Mouse (Mus musculus): ENCODE measurements around the gene Cd3e.
"Not testable (repeated sequence)": the region's sequence is repeated elsewhere in the genome, so short reads cannot be mapped to it uniquely, and the experiment has no call there.

Gene Cd3e

DNA sequence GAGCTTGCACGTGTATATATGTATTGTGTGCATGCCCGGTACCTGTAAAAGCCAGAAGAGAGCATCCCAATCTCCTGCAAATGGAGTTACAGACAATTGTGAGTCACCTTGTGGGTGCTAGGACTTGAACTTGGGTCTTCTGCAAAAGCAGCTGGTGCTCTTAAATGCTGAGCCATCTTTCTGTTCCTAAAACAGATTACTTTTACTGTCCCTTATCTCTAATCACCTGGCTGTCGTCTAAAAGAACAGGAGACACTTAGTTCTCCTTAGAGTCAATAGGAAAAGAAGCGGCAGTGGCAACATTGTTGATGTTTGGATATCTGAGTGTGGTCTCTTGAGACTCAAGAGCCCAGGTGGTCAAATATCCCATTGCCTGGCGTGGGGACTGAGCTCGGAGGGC, 31.6 kb downstream of the Cd3e start:
- DNase-seq (ENCODE audit: low spot score in 2 of 2) = no peak

DNA sequence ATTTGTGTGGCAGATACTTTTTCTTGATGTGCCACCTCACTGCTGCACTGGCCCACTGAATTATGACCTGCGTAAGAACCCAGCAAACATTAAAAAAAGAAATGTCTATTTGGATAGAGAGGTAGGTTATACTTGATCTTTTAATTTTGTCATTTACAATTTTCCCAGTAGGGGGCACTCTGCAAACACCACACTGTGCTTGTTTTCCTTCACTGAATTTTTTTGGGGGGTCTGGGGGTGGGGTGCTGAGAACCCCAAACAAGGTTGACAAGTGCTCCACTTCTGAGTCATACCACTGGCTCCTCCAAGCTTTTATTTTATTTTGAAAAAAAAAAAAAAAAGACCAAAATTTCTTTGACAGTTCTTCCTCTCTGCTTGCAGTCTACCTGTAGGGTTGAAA, 40.0 kb downstream of the Cd3e start:
- DNase-seq (ENCODE audit: low spot score in 2 of 2) = no peak

DNA sequence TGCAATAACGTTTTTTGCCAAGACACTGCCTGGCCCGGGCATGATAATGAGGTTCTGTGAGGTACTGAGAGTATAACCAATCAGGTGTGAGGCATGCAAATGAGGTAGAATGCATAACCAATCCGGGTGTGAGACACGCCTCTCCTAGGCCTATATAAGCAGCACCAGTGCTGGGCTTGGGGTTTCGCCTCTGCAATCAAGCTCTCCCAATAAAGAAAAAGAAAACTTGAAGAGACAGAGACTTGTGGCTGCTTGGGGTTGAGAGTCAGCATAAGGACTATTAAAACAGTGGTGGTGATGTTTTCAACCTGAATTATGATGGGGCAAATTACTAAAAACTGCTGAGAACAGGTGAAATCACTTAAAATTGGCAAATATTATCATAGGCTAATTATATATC, 41.7 kb downstream of the Cd3e start:
- DNase-seq (ENCODE audit: low spot score in 2 of 2) = not testable (repeated sequence)

DNA sequence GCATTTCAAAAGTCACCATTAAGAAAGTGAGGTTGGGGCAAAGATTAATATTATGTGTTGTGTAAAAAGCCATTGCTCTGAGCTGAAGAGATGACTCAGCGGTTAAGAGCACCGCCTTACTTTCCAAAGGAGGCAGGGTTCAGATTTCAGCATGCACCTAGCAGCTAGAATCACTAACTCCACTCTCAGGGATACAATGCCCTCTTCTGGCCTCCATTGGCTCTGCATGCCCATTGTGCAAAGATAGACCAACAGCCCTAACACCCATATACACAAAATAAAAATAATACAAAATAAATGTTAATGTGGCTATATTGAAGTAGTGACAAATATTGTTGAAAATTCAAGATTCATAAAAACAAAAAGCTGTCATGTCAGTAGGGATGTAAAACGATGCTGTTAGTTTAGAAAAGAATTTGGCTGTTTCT, 42.6 kb downstream of the Cd3e start:
- DNase-seq (ENCODE audit: low spot score in 2 of 2) = peak; percentile 64 to 73

DNA sequence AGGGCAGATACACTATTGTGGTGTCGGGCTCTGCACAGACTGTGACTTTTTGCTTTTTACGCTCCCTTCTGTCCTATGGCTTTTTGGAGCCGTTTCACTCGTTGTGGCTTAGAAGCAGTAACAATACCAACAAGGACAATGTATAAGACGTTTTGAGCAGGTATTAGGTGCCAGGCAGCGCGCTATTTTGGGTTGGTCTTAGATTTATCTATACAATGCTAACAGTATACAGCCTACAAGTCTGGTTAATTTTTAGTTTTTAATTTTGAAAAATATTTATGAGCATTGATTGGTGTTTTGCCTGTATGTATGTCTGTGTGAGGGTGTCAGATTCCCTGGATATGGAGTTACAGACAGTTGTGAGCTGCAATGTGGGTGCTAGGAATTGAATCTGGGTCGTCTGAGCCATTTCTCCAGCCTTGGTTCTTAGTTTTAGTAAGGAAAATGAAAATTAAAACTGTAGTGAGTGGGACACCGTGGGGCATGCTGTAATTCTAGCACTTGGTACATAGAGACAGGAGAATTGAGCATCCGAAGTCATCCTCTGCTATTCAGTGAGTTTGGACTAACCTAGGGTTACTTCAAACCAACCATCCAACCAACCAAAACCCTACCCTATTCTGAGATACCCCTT, 43.5 kb downstream of the Cd3e start:
- DNase-seq (ENCODE audit: low spot score in 2 of 2) = no peak

DNA sequence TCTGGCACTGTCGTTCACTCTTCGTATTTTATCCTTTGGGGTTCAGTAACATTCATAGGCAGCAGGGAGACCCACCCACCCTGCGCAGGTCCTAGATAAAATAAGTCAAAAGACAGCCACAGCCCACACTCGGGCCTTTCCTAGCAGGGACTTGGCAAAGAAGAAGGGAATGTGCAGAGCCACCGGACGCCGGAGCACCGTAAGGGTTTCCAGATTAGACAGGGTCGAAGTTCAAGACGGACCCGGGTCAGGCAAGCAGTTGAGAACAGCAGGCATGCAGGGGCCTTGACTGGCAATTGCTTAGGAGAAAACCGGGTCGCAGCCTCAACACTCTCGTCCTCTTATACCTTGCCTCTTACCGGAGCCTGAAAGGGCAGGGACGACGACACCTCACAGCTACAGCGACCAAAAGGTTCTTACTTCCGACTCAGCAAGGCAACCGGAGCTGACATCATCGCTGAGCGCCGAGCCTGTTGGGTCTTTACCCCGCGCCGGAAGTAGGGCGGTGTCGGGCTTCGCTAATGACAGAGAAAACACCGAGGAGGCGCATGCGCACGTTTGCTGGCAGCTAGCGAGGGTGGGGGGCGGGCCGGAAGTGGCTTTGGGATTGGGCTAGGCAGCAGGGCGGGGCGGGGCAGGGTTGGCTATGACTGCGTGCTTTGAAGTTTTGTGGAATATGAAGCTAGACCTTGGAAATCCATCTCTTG, 44.1 kb downstream of the Cd3e start, which contains the start of gene Ube4a:
TSS of gene Ube4a (minus strand) at position 475 of the 707 bp plus-strand sequence.
- peak; percentile 99 to 100 for DNase-seq (ENCODE audit: low spot score in 2 of 2)

DNA sequence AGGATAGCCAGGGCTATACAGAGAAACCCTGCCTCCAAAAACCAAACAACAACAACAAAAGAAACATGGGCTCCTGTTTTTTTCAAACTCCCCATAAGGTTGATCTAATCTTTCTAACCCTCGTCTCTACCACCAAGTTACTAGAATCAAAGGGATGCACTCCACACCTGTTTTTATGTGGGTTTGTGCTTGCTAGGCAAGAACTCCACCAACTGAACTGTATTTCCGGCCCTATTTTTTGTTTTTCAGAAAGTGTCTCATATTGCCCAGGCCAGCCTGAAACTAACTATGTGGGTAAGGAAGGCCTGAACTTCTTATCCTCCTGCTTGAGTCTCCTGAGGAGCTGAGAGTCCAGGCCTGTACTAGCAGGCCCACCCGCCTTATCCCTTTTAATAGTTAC, 55.0 kb downstream of the Cd3e start:
- no peak for DNase-seq (ENCODE audit: low spot score in 2 of 2)
